Mouse (Mus musculus): ENCODE data around the gene Dennd2a. TPM values are rescaled to one million over a fixed set of nuclear protein-coding genes. Genes with fewer than 3 reads are reported as not detected.
"Not testable (repeated sequence)": the region's sequence is repeated elsewhere in the genome, so short reads cannot be mapped to it uniquely, and the experiment has no call there.

Gene Dennd2a
- polyA plus RNA-seq, 1 experiment from 2014 or later: 33.1 TPM

DNA sequence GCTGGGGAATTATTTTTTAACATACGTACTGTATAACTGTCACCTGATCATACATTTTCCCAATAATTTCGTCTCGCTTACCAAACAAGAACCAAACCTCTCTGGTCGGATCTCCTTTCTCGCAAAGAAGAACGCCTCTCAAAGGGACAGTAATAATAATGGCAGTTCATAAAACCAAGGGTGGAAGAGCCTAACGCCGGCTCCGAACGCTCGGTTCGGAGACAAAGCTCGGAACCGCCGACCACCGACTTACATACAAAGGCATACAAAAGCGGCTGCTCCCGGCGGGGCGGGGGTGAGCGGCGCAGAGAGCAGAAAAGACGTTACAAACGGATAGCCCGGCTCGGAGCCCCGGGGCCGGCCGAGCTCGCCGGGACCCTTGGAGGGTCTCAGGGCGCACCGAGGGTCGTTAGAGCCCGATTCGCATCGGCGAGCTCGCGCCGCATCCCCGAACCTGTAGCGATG is 138.2 kb downstream of the Dennd2a start:
- Histone ChIP-seq H3K9me3 (ENCODE audit: low read depth, low read length) (no peaks in the 10 kb centered on the region), H3K4me1 (ENCODE audit: insufficient read depth) (no peaks in the 10 kb centered on the region), H3K27ac (ENCODE audit: low read depth) (peak overlapping the region; percentile 78), H3K9ac (peak overlapping the region; percentile 72), H3K36me3 (ENCODE audit: insufficient read depth) (no peaks in the 10 kb centered on the region), H3K4me3 (ENCODE audit: low read depth, low read length) (peak overlapping the region; percentile 97), H3K4me2 (peak overlapping the region; percentile 74), H3K27me3 (ENCODE audit: insufficient read depth, low read length) (0 out of 2 replicates have a peak, but pooled peaks cover 16% of the 10 kb centered on the region)
- TF ChIP-seq CTCF (IDR thresholded peaks at IDR 0.05; ENCODE audit: low read depth): no peak
- ATAC-seq (ENCODE audit: insufficient read depth): no peak
- DNase-seq: no peak
- WGBS: under 1% methylated on average over 43 of the region's 43 CpGs

DNA sequence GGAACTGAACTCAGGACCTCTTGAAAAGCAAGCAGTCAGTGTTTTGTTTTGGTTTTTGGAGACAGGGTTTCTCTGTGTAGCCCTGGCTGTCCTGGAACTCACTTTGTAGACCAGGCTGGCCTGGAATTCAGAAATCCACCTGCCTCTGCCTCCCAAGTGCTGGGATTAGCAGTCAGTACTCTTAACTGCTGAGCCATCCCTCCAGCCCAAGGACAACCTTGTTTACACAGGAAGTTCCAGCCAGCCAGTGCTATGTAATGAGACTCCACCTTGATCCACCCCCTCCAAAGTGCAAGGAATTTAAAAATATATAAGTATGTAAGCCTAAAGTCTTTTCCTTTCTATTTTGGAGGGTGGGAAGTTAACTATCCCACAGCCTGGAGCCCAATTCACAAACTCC is 141.0 kb downstream of the Dennd2a start:
- not testable (repeated sequence) for H3K9ac ChIP-seq; H3K4me3 ChIP-seq (ENCODE audit: low read depth, low read length); ATAC-seq (ENCODE audit: insufficient read depth); H3K27ac ChIP-seq (ENCODE audit: low read depth); H3K9me3 ChIP-seq (ENCODE audit: low read depth, low read length); H3K4me2 ChIP-seq; DNase-seq; H3K4me1 ChIP-seq (ENCODE audit: insufficient read depth); H3K36me3 ChIP-seq (ENCODE audit: insufficient read depth)
- H3K27me3 ChIP-seq (ENCODE audit: insufficient read depth, low read length): 0 out of 2 replicates have a peak, but pooled peaks cover 16% of the 10 kb centered on the region

DNA sequence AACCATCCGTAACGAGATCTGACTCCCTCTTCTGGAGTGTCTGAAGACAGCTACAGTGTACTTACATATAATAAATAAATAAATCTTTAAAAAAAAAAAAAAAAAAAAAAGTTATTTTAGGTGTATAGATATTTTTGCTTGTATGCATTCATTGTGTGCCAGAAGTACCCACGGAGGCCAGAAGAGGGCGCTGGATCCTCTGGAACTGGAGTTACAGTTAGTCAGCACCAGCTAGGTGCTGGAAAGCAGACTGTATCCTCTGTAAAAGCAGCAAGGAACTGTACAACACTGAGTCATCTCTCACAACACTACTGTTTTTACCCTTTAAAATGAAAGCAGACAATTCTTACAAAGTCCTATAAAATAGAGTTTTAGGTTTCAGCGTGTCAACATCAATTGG is 141.9 kb downstream of the Dennd2a start:
- 48% methylated on average over 3 of the region's 5 CpGs for WGBS
- Histone ChIP-seq H3K27ac (ENCODE audit: low read depth) (no peak overlapping the region), H3K27me3 (ENCODE audit: insufficient read depth, low read length) (0 out of 2 replicates have a peak, but pooled peaks cover 16% of the 10 kb centered on the region), H3K4me1 (ENCODE audit: insufficient read depth) (no peaks in the 10 kb centered on the region), H3K4me3 (ENCODE audit: low read depth, low read length) (no peak overlapping the region), H3K4me2 (no peak overlapping the region), H3K36me3 (ENCODE audit: insufficient read depth) (no peaks in the 10 kb centered on the region), H3K9ac (no peak overlapping the region), H3K9me3 (ENCODE audit: low read depth, low read length) (no peaks in the 10 kb centered on the region)
- TF ChIP-seq CTCF (IDR thresholded peaks at IDR 0.05; ENCODE audit: low read depth): peak; percentile 53
- ATAC-seq (ENCODE audit: insufficient read depth) (no peak), DNase-seq (peak; percentile 82)

DNA sequence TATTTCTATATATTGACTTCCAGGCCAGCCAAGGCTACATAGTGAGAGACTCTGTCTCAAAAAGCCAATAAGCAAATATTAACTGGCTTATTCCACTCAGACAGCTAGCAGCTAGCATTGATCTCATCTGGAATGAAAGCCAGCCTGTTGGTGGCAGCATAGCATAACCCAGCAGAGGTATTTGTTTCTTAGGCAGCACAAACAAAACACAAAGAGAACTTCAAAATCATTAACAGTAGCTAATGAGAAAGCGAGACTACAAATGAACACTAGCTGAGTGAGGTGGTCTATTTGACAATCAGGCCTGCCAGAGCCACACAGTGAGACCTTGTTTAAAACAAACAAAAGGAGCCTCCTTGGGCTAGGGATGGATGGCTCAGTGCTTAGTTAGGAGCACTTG is 143.6 kb downstream of the Dennd2a start:
- DNase-seq (no peak), ATAC-seq (ENCODE audit: insufficient read depth) (no peak)
- Histone ChIP-seq H3K36me3 (ENCODE audit: insufficient read depth) (0 out of 2 replicates have a peak, but pooled peaks cover 1% of the 10 kb centered on the region), H3K9ac (no peak overlapping the region), H3K4me1 (ENCODE audit: insufficient read depth) (no peaks in the 10 kb centered on the region), H3K4me2 (no peak overlapping the region), H3K27ac (ENCODE audit: low read depth) (no peak overlapping the region), H3K27me3 (ENCODE audit: insufficient read depth, low read length) (0 out of 2 replicates have a peak, but pooled peaks cover 14% of the 10 kb centered on the region), H3K9me3 (ENCODE audit: low read depth, low read length) (no peaks in the 10 kb centered on the region), H3K4me3 (ENCODE audit: low read depth, low read length) (no peak overlapping the region)
- WGBS: 80% methylated on average over 1 of the region's 1 CpGs
- TF ChIP-seq CTCF (IDR thresholded peaks at IDR 0.05; ENCODE audit: low read depth): 0 out of 2 replicates have a peak, but pooled peaks have one; percentile 7

Other genes with a start within 250 kb of the Dennd2a start
- 33.8 and 36.6 TPM in 2 replicates for gene Slc37a3, start 180.2 kb downstream of the Dennd2a start, polyA plus RNA-seq (2014; fragmentation: Nextera tagmentation; extraction: Ambion mirVana)
- 2.8 and 3.7 TPM in 2 replicates for gene Rab19, start 176.7 kb downstream of the Dennd2a start, polyA plus RNA-seq (2014; fragmentation: Nextera tagmentation; extraction: Ambion mirVana)
- 59.6 and 61.2 TPM in 2 replicates for gene Mkrn1, start 137.4 kb downstream of the Dennd2a start, polyA plus RNA-seq (2014; fragmentation: Nextera tagmentation; extraction: Ambion mirVana)
- 21.8 and 22.1 TPM in 2 replicates for gene Adck2, start 16.0 kb upstream of the Dennd2a start, polyA plus RNA-seq (2014; fragmentation: Nextera tagmentation; extraction: Ambion mirVana)
- gene Gm42420, start 27.9 kb upstream of the Dennd2a start, polyA plus RNA-seq (2014; fragmentation: Nextera tagmentation; extraction: Ambion mirVana): 0.74 and 1.0 TPM in 2 replicates
- gene Ndufb2, start 34.7 kb upstream of the Dennd2a start, polyA plus RNA-seq (2014; fragmentation: Nextera tagmentation; extraction: Ambion mirVana): 324 and 326 TPM in 2 replicates
- gene Braf, start 167.6 kb upstream of the Dennd2a start, polyA plus RNA-seq (2014; fragmentation: Nextera tagmentation; extraction: Ambion mirVana): 16.3 and 19.6 TPM in 2 replicates

All from lung, embryonic 14.5 days (tissue).